Mouse (Mus musculus) heart, postnatal 10 days (tissue): ENCODE data around the gene Pde1c. TPM values are rescaled to one million over a fixed set of nuclear protein-coding genes. Genes with fewer than 3 reads are reported as not detected.

Source experiments
- DNase-seq, 2 experiments: peaks; one replicate each; pipeline ENCODE4 v3.0.0; 2021
- intact Hi-C: fragments of 180-260 bp; cut with DNase I; formaldehyde crosslinking; loops from one replicate; pipeline ENCODE4 v1.15.1; 2025
- total RNA-seq, 2 experiments: library from RNA; stranded (reverse); gene quantifications; 2 replicates each; pipeline ENCODE4 v1.2.3; 2021

Pde1c gene
- total RNA-seq, 2 experiments from 2014 or later, result 93.8 to 96.8 TPM

DNA sequence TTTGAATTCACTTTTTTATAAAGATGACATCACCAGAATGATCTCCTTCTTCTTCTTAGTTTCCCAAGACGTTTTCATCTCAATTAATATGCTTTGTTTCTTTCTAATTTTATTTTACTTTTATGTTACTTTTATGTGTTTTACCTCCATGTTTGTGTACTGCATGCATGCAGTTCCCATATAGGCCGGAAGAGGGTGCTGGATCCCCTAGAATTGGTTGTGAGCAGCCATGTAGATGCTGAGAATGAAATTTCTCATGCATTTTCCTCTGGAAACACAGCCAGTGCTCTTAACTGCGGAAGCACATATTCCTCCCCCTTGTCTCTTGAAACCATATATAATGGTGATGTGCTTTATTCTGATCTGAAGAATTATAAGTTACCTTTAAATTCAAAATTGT, 110.8 kb downstream of the Pde1c start:
- DNase-seq, result peak in 1 of 2 experiments; percentile 18
- intact Hi-C loops, result no loop called here

GRCm38 (mm10) chr6:56447917-56448316, 121.0 kb downstream of the Pde1c start:
- intact Hi-C loops, result loop anchor here (2.0 kb wide), 1 partner anchor 381 kb away; no protein-coding TSS in a partner anchor
- DNase-seq, result peak; percentile 26 to 45

- intact Hi-C loops, result no loop called here
These were observed 127.4 kb downstream of the Pde1c start for GRCm38 (mm10) chr6:56441501-56441900.

DNA sequence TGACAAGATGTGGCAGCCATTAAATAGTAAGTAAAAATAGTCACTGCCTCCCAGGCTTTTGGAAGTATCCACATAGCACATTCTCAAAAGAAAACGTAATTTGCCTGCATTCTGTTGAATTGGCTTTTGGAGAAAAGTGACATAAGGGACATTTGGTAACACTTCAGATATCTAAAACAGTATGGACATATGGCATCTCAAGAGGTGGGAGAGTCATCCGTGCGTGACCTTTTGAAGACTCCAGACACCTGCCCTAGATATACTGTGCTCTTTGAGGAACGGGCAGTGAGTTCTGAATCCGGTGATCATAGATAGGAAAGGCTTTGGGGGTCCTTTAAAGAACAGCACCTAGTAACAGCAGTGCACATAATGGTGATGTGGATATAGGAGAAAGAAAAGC, 143.1 kb downstream of the Pde1c start:
- no peak for DNase-seq
- intact Hi-C loops, result no loop called here

More at GRCm38 (mm10) chr6:56441501-56441900, 127.4 kb downstream of the Pde1c start:
- no peak for DNase-seq

GRCm38 (mm10) chr6:56422866-56423265, 146.0 kb downstream of the Pde1c start:
- intact Hi-C loops, result no loop called here
- DNase-seq, result no peak

- DNase-seq, result no peak
- intact Hi-C loops, result no loop called here
These were observed 152.7 kb downstream of the Pde1c start for GRCm38 (mm10) chr6:56416191-56416590.

DNA sequence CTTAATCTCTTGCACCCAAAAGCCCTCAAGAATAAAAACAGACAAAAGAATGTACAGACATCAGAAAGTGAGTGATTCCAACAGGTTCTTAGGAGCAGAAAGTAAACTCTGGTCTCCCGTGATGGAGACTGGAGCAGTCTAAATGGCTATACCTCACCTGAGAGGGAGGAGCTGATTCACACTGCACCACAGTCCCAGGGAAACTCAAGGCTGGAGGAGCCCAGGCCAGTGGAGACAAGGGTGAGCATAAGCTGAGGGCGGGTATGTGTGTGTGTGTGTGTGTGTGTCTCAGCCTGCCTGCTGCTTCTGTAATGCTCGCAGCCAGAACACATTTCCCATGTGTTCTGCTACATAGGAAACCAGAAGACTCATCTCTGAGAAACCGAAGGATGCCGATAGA, 179.7 kb downstream of the Pde1c start:
- intact Hi-C loops, result no loop called here
- DNase-seq, result no peak

- no peak for DNase-seq
- intact Hi-C loops, result no loop called here
These were observed 192.5 kb downstream of the Pde1c start for GRCm38 (mm10) chr6:56376359-56376758.

DNA sequence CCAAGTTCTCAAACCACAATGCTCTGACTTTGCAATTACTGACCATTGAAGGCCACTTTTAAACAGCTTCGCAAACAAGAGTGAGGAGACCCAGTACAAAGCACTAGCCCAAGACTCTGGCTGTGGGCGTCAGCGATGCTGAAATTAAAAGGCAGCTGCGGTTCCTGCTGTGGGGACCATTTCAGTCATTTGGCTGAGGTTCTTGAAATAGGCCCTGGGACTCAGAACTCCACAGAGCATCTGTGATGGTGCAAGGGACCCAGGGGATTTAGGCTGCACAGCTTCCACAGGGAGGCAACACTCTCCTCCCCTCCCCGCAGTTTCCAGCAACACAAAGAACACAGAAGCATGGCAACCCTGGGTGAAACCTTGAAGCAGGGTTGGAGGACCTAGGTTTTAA, 194.7 kb downstream of the Pde1c start:
- DNase-seq, result peak in 1 of 2 experiments; percentile 16
- intact Hi-C loops, result no loop called here

DNA sequence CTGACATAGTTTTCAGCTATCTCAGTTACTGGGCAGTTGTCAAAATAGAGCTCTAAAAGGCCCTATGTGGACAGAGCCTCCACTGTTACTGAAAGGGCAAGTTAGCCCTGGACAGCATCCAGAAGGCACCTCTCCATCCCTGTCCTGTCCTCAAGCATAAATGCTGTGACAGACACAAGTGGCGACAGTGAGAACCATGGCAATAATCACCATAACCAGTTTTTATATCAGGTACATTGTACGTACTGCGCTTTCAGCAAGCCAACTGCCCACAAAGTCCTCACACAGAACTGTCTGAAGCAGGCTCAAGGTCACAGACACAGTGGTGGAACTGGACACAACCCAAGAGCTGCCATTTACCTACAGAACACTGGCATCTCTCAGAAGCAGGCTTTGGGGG, 195.2 kb downstream of the Pde1c start:
- intact Hi-C loops, result no loop called here
- peak; percentile 75 to 83 for DNase-seq

GRCm38 (mm10) chr6:56373046-56373751, 195.7 kb downstream of the Pde1c start:
- intact Hi-C loops, result no loop called here
- peak; percentile 32 to 47 for DNase-seq

DNA sequence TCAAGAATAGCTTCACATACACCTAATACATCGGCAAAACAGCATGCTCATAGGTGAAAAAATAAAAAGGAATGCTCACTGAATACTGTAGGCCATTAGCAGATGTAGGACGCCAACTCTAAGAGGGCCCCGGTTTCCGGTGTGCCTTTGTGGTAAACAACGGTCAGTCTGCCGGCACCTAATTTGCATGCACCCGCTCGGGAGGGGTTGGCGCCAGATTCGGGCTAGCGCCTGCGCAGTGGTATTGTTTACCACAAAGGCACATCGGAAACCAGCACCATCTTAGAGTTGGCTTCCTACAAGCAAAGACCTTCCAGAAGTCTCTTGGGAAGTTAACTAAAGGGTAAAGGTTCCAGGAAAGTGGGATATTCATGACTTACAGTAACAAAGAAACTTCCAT, 199.4 kb downstream of the Pde1c start:
- intact Hi-C loops, result loop anchor here (10.0 kb wide), 1 partner anchor 295 kb away; no protein-coding TSS in a partner anchor
- DNase-seq, result no peak

- intact Hi-C loops, result loop anchor here (10.0 kb wide), 1 partner anchor 293 kb away; no protein-coding TSS in a partner anchor
- DNase-seq, result no peak
These were observed 200.8 kb downstream of the Pde1c start for GRCm38 (mm10) chr6:56368116-56368515.

- no peak for DNase-seq
- intact Hi-C loops, result loop anchor here (10.0 kb wide), 1 partner anchor 292 kb away; no protein-coding TSS in a partner anchor
These were observed 201.6 kb downstream of the Pde1c start for GRCm38 (mm10) chr6:56367257-56367656.

GRCm38 (mm10) chr6:56362650-56363049, 206.3 kb downstream of the Pde1c start:
- peak; percentile 36 to 44 for DNase-seq
- intact Hi-C loops, result loop anchor here (10.0 kb wide), 1 partner anchor 288 kb away; no protein-coding TSS in a partner anchor

DNA sequence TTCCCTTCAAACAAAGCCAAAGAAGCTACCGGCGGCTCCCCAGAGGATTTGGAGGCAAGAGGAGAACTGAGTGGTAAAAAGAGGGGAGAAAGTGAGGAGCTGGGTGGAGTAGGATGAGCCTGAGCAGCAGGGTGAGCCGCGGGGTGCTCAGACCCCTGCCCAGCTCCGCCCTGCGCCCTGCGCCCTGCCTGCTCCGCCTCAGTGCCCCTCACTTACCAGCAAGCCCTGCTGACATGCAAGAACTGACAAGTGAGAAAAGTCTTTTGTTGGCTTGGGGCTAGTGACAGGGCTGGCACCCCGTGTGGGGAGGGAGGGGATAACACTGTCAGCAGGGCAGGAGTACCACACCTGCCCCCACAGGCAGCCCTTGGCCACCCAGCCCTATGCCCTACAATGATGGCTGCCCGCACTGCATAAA, 206.8 kb downstream of the Pde1c start:
- peak; percentile 80 to 81 for DNase-seq
- intact Hi-C loops, result loop anchor here (10.0 kb wide), 1 partner anchor 287 kb away; no protein-coding TSS in a partner anchor

GRCm38 (mm10) chr6:56361348-56362127, 207.4 kb downstream of the Pde1c start:
- peak; percentile 42 to 43 for DNase-seq
- intact Hi-C loops, result loop anchor here (10.0 kb wide), 1 partner anchor 287 kb away; no protein-coding TSS in a partner anchor

DNA sequence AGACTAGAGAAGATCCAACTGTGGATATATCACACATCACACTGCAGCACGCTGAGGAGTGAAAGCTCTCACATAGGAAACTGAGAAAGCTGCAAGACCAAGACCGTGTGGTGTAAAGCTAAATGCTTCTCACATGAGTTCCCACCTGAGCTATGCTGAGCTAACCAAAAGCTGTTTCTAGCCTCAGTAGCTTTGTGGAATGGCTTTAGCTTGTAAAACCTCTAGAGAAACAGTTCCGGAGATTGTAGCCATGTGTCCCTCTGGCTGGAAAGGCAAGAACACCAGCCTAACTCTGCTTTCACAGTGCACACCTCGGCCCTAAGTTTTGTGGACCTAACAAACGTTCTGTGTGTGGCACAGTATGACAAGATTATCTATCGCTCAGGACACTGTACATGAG, 208.8 kb downstream of the Pde1c start:
- intact Hi-C loops, result loop anchor here (10.0 kb wide), 1 partner anchor 285 kb away; no protein-coding TSS in a partner anchor

GRCm38 (mm10) chr6:56359126-56359525, 209.8 kb downstream of the Pde1c start:
- intact Hi-C loops, result no loop called here
- DNase-seq, result peak; percentile 49 to 73

More for the DNA sequence above, 208.8 kb downstream of the Pde1c start:
- DNase-seq, result no peak

DNA sequence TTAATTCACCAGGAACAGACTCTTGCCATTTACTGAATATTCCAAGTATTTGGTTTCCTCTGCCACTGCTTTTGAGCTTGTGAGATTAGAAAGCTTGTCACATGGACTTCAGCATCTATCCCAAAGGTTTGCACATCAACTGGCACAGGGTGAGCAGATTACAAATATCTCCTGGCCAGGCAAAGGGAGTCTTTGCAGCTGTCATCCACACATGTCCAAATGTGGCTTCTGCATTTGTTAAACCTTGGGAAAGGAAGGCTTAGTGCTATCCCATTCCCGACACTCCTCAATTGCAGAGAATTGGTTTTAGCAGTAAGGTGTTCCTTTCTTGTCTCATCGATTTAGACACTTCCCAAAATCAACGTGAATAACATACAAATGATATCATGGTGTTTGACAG, 221.7 kb downstream of the Pde1c start:
- intact Hi-C loops, result no loop called here

DNA sequence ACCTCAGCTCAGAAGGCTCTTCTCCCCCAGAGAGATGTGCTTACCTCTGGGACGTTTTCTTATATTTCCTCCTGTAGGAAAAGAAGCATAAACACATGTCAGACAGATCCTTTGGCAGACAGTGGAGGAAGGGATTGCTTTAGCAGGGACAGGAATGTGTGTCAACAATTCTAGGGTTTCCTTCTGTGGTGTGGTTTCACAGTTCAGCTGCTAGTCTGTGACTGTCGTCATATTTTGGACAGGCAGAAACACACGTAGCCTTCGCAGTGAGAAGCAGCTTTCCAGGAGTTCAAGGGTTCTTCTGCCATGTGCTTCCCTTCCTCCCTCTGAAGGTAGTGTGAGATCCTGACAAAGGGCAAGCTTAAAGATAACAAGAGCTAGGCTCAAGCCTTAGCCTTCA, 223.8 kb downstream of the Pde1c start:
- no peak for DNase-seq
- intact Hi-C loops, result no loop called here

More for the DNA sequence above, 221.7 kb downstream of the Pde1c start:
- no peak for DNase-seq
